Mouse (Mus musculus): ENCODE measurements at regions not wholly inside any gene's neighbourhood (a gene's known extent, or its start where the extent isn't known, plus 50 kb on each side); places are given as distances from the start of the nearest gene placed in this dataset. TPM values are rescaled to one million over a fixed set of nuclear protein-coding genes. Genes with fewer than 3 reads are reported as not detected.

DNA sequence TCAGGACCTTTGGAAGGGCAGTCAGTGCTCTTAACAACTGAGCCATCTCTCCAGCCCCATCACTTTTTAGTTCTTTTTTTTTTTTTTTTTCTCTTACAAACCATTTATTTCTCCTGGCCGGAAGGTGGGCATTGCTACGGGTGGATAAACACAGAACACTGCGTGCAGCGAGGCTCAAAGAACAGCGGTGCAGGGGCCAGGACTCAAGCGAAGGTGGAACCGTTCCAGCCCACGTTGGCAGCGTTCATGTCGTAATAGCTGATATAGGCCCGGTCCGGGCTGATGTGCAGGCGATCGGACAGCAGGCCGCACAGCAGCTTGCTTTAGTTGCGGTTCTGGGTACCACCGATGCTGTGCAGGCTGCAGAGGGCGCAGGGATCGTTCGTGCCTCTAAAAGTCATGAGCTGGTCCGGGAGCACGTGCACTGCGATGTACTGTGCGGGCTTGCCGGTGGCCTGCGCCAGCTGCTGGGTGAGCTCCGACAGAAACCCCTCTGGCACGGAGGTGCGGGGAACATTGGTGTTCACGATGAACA is 164.3 kb downstream of the Zfp281 start:
- H3K4me2 ChIP-seq (replicated peaks): no peak overlapping the region
- WGBS: 58% methylated on average over 30 of the region's 30 CpGs
- H3K4me1 ChIP-seq: no peaks in the 10 kb centered on the region
- no peak for ATAC-seq (ENCODE audit: insufficient number of reproducible peaks, insufficient read depth, low FRiP score, low TSS enrichment)
- H3K4me3 ChIP-seq: no peak overlapping the region
- H3K9ac ChIP-seq: no peak overlapping the region
- H3K27ac ChIP-seq: no peak overlapping the region
- H3K36me3 ChIP-seq: no peaks in the 10 kb centered on the region
- no peaks in the 10 kb centered on the region for H3K9me3 ChIP-seq
- no peaks in the 10 kb centered on the region; the same call in 1 of the 2 replicates for H3K27me3 ChIP-seq

- no peaks in the 10 kb centered on the region for H3K9me3 ChIP-seq
- no peaks in the 10 kb centered on the region; the same call in 1 of the 2 replicates for H3K27me3 ChIP-seq
- ATAC-seq (ENCODE audit: insufficient number of reproducible peaks, insufficient read depth, low FRiP score, low TSS enrichment): no peak
- H3K4me2 ChIP-seq (replicated peaks): no peak overlapping the region
- no peak overlapping the region for H3K4me3 ChIP-seq
- no peaks in the 10 kb centered on the region for H3K36me3 ChIP-seq
- H3K9ac ChIP-seq: no peak overlapping the region
- 84% methylated on average over 1 of the region's 1 CpGs for WGBS
- H3K27ac ChIP-seq: no peak overlapping the region
- no peaks in the 10 kb centered on the region for H3K4me1 ChIP-seq
Measured at GRCm38 (mm10) chr1:136791641-136792040, 166.9 kb downstream of the Zfp281 start.

Small RNA genes in the stretch of these regions (microRNA-seq; reads per million reads assigned to microRNA genes)
- gene Gm22132: not detected
